Mouse (Mus musculus) spleen, postnatal 10 days (tissue): ENCODE data around the gene Bmper.

ENCODE experiments used
- DNase-seq, 2 experiments: peaks; one replicate each; pipeline ENCODE4 v3.0.0; 2021 to 2022; ENCODE audit warnings: low spot score in 2 of 2

Gene Bmper

DNA sequence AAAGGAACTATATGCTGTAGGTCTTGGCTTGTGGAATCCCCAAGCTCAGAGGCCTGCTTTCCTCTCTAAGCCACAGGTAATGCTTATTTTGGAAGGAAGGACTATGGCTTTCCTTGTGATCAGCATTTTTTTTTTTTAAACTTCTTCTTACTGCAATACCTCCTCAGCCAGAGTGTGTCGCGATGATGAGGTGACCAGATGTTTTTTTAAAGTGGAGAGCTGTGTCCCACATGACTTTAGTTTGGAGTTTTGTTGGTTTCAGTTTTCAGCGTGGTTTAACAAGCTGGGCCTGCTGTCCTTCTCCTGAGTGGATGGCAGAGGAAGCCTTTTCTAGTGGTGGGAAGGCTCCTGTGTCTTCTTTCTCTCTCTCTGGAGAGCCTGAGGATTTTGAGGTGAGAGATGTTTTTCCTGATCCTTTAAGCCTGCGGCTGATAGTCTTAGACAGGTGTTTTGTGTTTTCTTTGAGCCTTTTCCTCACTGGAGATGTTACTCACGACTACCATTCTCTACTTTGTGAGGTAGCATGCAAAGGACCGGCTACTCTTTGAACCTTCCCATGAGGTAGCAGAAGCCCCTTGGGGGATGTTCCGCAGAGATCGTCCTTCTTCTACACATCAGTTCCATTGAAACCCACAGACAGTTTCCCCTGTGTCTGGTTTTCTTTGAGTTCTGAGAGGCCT, 74.8 kb downstream of the Bmper start:
- DNase-seq = no peak

DNA sequence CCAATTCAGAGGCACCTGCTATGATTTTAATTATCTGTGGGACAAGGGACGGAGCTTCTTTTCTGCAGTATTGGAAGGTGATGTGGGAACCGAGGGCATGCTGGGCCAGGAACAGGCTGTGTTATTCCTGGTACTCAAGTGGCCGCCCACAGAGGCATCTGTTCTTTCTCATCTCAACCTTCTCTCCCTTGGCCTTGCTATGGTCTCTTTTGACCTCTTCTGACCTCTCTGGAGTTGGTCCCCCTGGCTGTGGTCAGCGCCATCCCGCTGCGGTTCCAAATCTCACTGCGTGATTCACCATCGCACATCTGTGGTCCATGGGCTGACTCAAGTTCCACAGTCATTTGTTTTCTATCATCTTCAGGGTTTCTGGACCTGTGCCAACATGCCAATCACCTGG, 77.5 kb downstream of the Bmper start:
- no peak for DNase-seq

DNA sequence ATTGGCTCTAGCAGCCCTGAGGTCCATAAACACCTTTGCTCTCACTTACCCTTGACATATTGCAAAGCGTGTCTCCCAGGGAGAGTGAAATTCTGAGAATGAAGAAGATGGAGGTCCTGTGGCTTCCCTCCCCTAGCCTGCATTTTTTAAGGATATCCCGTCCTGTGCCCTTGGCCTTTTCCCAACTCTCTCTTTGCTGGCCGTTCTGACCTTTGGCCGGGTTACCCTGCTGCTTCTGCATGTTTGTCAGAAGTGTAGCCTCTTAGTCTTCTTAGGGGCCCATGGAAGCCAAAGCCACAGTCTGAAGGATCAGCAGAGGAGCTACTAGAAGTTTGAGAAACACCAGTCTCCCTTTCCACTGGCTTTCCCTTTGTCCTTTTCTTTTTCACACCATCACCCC, 82.8 kb downstream of the Bmper start:
- DNase-seq = no peak

DNA sequence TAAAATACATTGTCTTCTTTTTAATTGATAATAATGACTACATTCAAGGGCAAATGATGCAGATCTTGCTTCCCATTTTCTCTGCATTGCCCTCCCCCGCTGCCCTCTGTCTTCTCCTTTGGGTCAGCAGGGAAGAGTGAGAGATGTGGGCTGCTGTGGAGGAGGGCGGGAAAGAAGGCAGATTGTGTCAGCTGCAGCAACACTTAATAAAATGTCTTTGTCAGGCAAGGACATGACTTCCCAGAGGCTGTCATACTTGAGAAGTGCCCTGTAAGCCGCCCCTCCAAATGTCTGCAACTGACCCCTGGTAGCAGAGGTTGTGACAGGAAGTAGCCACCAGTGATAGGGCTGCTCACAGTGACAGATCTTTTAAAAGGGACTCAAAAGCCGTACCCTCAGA, 83.3 kb downstream of the Bmper start:
- no peak for DNase-seq

DNA sequence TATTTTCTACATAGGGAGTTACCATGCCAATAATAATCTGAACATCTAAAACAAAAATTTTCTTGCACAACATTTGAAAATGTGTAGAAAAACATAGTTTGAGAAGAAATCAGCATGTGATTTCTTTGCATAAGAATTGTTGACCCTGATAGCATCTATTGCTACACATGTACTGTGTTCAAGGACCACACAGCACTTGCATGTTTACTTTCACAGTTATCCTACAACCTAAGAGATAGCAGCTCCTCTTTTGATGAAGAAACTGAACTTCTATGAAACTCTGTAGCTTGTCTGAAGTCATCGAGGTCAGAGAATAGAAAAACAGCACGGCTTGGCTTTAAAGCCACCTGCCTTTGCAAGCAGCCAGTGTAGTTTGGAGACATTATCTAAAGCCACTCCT, 85.0 kb downstream of the Bmper start:
- no peak for DNase-seq

DNA sequence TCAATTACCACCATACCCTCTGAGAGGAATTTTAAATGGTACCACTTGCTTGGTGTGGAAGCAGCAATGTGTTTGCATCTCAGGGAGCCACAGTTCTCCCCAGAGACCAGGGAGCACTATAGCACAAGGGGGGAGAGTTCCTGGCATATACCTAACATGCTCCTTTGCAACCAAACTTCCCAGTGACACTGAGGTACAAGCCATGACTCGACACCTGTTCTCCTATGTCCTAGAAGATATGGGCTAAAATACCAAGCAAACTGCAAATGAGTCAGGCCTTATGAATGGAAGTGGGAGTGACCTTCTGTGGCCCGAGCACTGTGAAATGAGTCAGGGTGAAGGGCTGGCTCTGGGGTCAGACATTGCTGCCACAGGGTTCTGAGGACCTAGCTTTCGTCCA, 88.1 kb downstream of the Bmper start:
- no peak for DNase-seq

DNA sequence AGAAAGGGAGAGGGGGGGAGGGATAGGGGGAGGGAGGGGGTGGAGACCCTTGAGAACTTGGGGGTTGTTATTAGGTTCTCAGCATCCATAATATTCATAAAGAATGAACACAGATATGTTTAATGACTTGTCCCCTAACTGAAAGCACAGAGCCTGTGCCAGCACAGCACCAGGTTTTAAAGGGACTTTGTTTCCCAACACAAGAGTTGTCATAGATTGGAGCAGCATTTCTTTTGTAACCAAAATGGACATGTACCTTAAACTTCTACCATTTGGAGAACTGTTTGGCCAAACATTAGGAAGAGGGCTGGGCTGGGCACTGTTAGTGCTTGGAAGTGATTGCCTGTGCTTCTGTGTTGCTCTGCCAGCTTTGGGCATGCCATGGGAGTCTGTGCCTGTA, 89.1 kb downstream of the Bmper start:
- DNase-seq = no peak

DNA sequence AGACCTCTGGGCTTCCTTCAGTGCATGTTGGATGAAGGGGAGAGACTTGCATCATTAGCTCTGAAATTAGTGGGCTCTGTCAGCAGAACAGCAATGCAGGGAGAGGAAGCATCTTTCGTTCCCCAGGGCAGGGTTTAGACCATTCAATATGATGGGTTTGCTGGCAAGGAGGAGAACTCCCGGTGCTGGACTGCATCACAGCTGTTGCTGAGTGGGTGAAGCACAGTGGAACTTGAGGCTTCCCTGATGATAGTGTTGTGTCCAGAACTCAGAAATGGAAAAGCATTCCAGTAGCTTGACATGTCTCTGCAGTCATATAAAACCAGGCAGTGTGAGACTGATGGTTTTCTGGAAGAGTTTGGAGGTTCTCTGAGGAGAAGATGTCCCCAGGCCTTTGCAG, 90.0 kb downstream of the Bmper start:
- no peak for DNase-seq

DNA sequence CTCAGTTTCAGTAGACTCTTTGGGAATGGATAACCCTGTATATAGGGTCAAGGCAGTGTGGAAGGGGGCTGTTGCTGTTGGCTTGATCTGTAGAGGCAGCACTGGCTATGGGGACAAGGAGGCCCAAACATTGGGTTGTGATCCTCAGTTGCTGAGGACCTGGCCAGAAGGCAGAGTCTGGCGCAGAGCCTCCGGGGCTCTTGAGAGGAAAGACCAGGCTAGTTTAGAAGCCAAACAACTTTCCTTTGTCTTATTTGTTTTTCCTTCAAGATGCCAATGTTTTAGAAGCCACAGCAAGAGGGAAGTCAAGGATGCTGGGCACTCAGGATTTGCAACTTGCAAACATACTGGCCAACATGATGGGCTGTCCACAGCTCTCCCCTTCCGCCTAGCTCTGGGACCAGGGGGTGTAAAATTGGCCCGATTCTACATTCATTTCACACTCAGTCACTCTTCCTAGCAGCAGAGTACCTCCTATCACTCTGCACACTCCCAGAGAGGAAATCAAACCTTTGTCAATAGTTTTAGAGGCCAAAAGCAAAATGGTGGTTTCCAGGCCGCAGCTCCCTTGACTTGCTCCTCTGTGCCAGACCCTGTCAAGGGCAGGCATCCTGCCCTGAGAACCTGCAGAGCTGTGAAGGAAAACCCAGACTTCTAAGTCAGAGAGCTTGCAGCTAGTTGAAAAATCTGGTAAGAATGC, 92.9 kb downstream of the Bmper start:
- DNase-seq = no peak

DNA sequence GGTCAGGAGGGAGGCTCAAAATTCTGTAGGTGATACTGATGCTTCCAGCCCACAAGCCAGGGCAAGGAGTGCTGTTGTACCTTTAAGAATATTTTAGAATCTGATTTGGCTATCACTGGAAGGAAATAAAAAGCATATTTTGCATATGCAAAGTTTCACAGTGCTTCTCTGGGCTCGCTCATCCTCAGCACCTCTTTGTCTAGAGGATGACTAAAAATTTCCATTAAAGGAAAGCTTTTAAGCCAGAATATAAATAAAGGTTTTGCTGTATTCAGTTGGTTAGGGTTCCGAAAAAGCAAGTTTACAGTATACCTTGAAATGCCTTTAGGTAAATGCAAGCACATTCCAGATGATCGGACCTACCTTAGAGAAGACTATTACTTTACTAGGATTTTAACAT, 105.0 kb downstream of the Bmper start:
- no peak for DNase-seq

DNA sequence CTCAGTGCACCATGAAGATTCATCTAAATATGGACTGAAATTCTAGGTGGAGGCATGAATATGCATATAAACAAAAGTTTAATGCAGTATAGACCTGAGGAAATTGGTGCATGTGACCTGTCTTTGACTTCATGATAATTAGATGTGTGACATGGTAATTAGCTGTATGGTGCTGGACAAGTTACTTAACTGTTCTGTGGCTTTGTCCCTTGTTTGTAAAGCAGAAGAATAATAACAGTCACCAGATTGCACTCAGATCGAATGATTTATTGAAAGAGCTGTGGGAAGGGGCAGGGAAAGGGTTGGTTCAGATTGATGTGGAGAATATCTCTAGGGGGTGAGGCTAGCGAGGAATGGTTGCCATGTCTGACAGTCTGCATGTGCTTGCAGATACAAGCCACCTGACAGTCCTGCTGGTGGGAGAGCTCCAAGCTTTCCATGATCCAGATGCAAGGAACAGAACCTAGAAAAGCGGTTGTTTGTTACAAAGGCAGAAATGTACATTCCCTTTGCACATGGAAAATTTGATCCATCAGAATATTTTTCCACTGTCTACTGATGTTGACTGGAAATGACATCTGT, 110.3 kb downstream of the Bmper start:
- no peak for DNase-seq

DNA sequence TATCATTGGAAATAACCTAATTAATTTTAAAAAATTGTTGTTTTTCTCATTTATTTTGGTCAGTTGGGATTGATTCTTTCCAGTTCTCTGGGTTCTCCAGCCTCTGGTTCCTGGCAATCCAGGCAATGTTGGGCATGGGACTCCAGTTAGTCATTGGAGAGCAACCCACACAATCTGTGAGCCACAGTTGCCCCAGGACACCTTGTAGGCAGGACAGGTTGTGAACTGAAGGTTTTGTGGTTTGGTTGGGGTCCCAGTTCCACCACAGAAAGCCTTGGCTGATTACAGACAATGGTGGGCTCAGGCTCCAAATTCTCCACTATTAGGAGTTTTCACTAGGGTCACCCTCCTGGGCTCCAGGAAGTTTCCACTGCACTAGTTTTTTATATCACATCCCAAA, 117.7 kb downstream of the Bmper start:
- no peak for DNase-seq

DNA sequence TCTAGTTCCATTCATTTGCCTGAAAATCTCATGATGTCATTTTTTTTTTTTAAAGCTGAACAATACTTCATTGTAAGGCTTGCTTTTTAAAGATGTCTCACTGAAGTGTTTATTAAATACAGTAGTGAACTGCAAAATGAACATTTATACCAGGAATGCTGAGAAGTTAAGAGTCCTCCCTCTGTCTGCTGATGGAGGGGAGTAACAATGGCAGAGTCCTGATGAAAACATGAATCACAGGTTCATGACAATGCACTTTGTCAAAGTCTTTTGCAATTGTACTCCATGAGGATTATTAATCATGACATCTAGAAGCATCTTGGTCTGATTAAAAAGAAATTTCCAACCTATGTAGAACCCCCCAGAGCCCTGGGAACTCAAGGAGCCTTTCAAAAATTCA, 118.4 kb downstream of the Bmper start:
- DNase-seq = no peak

DNA sequence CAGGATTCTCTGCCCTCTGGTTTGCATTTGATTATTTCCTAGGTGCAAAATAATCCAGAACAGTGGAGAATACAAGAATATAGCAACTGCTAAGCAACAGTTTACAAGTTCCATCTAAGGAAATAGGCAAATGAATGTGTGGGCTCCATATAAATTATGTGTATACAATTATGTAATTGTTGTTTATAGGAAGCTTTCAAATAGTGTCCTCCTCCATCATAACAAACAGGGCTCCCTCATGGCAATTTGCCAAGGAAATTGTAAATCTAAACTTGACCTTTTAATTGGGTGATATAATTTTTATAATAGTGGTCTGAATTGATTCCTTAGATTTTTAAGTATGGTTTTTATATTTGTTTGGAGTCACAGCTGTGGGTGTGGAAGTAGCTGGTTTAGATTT, 121.5 kb downstream of the Bmper start:
- no peak for DNase-seq

DNA sequence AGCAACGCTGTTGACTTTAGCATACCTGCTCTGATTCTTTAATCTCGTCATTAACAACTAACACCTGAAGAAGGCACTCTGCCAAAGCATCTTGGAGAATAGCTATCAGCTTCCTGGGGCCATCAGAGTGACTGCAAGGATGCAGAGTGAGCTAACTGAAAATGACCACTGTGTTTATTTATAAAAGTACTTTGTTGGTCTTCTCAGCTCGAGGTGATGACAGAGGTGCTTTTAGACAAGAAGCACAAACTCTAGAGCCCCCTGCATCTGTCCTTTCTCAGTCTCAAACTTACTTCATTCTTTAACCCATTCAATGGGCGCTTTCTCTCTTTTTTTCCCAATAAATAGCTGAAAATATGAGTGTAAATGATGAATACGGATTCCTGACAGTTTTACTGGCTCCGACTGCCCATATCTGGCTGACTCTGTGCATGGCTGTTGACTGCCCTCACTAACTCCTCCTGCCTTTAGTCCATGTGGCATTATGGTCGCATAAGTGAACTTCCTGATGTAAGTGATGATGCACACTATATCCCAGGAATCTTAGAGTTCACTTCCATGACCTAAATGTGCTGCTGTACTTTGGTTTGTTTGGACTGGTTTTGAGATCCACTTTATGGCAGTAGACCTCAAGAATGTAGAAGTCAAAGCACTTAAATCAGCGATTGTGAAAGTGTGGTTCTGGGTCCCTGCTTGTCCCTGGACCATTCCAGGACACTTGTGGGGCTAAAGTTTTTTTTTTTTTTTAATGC, 122.4 kb downstream of the Bmper start:
- DNase-seq = no peak

DNA sequence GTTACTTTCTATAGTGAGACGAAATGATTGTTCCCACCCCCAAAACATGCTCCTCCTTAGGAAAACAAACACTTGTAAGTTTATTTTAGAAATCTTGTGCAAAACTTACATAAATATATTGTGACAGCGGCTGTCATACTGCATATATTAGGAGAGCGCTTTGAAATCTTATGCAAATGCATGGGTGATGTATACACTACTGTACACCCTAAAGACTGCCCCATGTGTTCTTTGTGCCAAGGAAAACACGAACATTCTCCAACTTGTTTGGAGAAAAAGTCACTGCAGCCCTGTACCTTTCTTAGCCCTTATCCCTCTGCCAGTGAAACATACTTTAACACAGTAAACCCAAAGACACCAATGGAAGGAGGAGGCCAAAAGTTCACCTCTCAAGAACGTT, 126.7 kb downstream of the Bmper start:
- DNase-seq = no peak

DNA sequence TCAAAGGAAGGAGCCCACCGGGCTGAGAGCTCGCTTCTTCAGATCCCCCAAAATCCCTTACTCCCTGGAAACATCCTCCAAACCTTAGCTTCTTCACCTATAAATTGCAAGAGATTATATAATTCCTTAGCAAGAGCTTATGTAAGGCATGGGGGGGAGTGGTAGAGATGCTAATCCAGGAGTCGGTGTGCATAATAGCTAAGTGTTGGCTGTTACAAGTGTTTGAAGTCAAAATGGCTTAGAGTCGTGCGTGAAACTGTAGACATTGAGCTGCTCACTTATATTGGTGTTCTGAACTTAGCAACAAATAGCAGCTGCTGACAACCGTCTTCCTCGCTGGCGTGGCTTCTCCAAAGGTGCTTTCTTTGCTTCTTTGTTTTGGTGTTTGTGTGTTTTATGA, 128.5 kb downstream of the Bmper start:
- DNase-seq = no peak

DNA sequence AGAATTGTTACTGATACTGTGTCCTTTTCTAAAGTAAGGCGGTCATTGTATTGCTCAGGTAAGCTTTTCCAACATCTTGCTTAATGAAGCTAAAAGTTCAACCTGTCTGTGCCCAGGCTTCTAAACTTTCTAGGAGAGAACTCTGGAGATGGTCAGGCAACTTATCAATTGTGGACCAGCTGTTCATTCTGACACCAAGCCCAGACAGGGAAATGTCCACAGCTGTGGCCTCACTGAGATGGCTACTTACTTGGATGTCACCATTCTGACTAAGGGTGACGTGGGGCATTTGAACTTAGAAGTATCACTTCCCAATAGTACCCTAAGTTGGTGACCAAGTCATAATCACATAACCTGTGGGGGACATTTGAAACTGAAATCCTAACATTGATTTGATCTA, 129.5 kb downstream of the Bmper start:
- DNase-seq = no peak

DNA sequence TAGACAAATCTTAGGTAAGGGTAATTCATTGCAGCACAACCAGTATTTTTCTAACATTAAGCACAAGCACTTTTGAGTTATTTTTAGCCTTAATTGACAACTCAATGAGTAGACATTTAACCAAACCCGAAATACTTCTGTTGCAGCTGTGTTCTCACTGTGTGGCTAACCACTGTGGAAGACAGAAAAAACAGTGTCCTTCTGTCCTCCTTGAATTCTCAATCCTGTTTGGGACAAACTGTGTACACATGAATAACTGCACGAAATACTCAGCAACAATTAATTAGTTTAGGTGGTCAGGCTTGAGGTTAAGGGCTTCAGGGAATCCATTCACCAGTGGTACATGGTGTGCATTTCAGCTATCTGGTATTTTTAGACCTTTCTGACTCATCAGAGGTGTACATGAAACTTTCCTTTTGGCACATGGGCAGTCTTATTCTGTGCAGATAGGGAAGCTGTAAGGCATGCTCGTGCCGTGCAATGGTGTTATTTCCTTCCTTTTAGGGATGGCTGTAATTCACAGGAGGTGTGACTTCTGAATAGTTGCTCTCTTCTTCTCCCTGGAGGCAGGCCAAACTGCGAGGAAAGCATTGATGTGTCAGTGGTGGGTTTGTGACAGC, 131.4 kb downstream of the Bmper start:
- DNase-seq = no peak

DNA sequence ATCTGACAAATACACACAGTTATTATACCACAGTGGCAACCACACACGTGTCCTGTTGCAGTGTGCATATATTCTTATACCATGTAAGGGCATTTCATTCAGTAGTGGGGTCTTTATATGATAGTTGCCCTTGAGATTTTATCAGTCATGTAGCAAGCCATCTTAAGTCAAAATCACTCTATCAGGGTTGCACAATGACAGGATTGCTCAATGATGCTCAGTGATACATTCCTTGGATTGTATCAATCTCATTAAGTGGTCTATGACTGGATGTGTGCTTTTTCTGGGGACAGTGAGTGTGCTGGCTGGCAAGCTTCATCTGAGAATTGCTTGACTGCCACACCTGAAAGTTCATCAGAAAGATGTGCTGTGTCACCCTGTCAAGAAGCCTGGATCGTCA, 135.2 kb downstream of the Bmper start:
- no peak for DNase-seq

DNA sequence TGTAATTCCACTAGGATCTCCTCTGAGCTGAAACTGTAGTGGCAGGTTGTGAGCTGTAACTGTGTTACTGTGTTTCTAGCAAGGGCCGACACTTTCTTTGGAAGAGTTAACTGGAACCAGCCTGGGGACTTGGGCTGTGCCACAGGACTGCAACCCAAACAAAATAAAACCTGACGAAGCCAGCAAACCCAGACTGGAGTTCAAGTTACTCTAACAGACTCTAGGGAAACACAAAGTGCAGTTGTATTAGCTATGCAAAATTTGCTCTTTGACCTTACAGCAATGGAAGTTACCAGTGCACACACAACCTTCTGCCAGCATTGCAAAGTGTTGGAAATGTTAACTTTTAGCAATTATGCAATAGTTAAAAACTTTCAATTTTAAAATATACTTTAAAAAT, 140.3 kb downstream of the Bmper start:
- DNase-seq = no peak

DNA sequence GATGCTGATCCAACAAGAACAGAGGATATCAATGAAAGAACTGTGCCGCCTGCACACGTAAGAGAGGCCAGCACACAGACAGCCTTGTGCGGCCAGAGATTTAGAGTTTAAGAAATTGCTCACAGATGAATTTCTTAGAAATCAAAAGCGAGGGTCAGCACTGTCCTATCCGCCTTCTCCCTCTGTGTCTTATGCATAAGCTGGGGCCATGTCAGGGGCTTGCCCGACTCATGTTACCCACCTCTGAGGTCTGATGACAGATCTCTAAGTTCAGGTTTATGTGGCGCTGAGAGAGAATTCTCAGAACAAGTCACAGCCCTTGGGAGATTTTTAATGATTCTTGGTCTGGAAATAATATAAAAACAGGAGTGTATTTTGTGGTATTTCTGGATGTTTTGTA, 140.7 kb downstream of the Bmper start:
- DNase-seq = no peak
